Mouse (Mus musculus) midbrain, postnatal 0 days (tissue): ENCODE measurements at regions not wholly inside any gene's neighbourhood (a gene's known extent, or its start where the extent isn't known, plus 50 kb on each side); places are given as distances from the start of the nearest gene placed in this dataset.
"Not testable (repeated sequence)": the region's sequence is repeated elsewhere in the genome, so short reads cannot be mapped to it uniquely, and the experiment has no call there.

ENCODE experiments used
- ATAC-seq: fragments of 200-750 bp; cut with Nextera tagmentation; 2 replicates; pipeline ENCODE4 v1.8.0; 2017; ENCODE audit warnings: moderate number of reproducible peaks, mild to moderate bottlenecking, moderate TSS enrichment, moderate library complexity; ENCODE audit not compliant: low FRiP score
- DNase-seq: peaks from one replicate; pipeline ENCODE4 v3.0.0-alpha.2; 2015; ENCODE audit warnings: low spot score
- H3K27ac ChIP-seq: fragments of 300-500 bp; sonication (generic); 2 replicates; pipeline ENCODE4 v1.5.1; 2014; ENCODE audit warnings: low read depth, mild to moderate bottlenecking, low read length, mixed read lengths
- H3K27me3 ChIP-seq: fragments of 300-500 bp; sonication (generic); 2 replicates; pipeline ENCODE4 v1.6.1; 2014; ENCODE audit warnings: low read length, control low read depth, mixed read lengths; ENCODE audit not compliant: insufficient read depth
- H3K36me3 ChIP-seq: fragments of 300-500 bp; sonication (generic); 2 replicates; pipeline ENCODE4 v1.6.1; 2014; ENCODE audit warnings: low read length, control low read depth, mixed read lengths; ENCODE audit not compliant: insufficient read depth
- H3K4me1 ChIP-seq: fragments of 300-500 bp; sonication (generic); 2 replicates; pipeline ENCODE4 v1.6.1; 2014; ENCODE audit warnings: mild to moderate bottlenecking, control low read depth, antibody characterized with exemption, low read length, mixed read lengths; ENCODE audit not compliant: insufficient read depth
- H3K4me2 ChIP-seq: fragments of 300-500 bp; sonication (generic); 2 replicates; pipeline ENCODE4 v1.6.1; 2014; ENCODE audit warnings: low read depth, mild to moderate bottlenecking, low read length, mixed read lengths; ENCODE audit not compliant: poor library complexity, severe bottlenecking
- H3K4me3 ChIP-seq: fragments of 300-500 bp; sonication (generic); 2 replicates; pipeline ENCODE4 v1.5.1; 2014; ENCODE audit warnings: low read depth, mild to moderate bottlenecking, low read length, moderate library complexity
- H3K9ac ChIP-seq: fragments of 300-500 bp; sonication (generic); replicated peaks from 2 replicates; pipeline ENCODE4 v1.6.1; 2014; ENCODE audit warnings: mild to moderate bottlenecking, low read length, moderate library complexity, mixed read lengths; ENCODE audit not compliant: poor library complexity, severe bottlenecking
- H3K9me3 ChIP-seq: fragments of 300-500 bp; sonication (generic); 2 replicates; pipeline ENCODE4 v1.6.1; 2016; ENCODE audit warnings: low read length, control low read depth
- CTCF ChIP-seq: IDR thresholded peaks from 2 replicates; pipeline ENCODE4 v1.5.1; 2016; ENCODE audit warnings: antibody characterized with exemption, mild to moderate bottlenecking
- WGBS: fragments of 180-500 bp; shearing (Covaris S2); extraction: QIAGEN DNeasy Blood & Tissue Kit; methylation state at CpG from one replicate; pipeline ENCODE4 v1.1.7; 2014; 5-methylcytosine and 5-hydroxymethylcytosine counted together

- no peak for TF ChIP-seq CTCF
- Histone ChIP-seq H3K4me1 (no peaks in the 10 kb centered on the region), H3K27ac (no peak overlapping the region), H3K4me3 (no peak overlapping the region), H3K9ac (no peak overlapping the region), H3K4me2 (no peak overlapping the region), H3K36me3 (no peaks in the 10 kb centered on the region), H3K27me3 (no peaks in the 10 kb centered on the region), H3K9me3 (no peaks in the 10 kb centered on the region)
- ATAC-seq, result no peak
- peak; percentile 9 for DNase-seq
- 81% methylated on average over 3 of the region's 3 CpGs for WGBS
Observed at GRCm38 (mm10) chr2:100918122-100918521, 706.4 kb upstream of the Rag2 start.

DNA sequence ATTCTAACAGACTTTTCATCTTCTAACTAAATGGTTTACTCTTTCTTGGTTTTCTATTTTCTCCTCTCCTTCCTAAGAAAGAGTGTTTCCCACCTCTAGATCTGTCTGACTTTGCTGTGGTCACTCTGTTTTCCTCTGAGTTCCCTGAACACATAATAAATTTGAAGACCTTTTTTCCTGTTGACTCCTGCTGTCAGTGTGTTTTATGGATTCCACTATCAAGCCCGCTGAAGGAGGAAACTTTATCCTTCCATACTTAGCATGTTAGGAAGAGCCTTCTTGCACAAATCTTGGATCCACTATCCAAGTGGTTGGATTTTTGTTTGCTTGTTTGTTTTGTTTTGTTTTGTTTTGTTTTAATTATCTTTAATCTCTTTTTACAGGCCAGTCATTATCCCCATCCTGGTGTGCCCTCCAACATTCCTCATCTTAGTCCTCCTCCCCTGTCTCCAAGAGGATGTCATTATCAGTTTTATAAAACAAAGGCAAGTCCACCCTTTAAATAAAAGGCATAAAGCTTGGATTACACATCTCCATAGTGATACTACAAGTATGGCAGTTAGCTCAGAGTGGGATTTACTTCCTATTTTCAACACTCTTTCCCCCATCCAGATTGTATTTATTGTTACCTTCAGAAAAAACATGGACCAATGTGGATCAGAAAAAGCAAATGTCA is 704.8 kb upstream of the Rag2 start:
- no peak overlapping the region for H3K4me3 ChIP-seq
- no peak for DNase-seq
- no peaks in the 10 kb centered on the region for H3K4me1 ChIP-seq
- WGBS, result 86% methylated on average over 1 of the region's 1 CpGs
- H3K4me2 ChIP-seq, result no peak overlapping the region
- H3K9me3 ChIP-seq, result no peaks in the 10 kb centered on the region
- no peaks in the 10 kb centered on the region for H3K27me3 ChIP-seq
- no peak overlapping the region for H3K9ac ChIP-seq
- H3K36me3 ChIP-seq, result no peaks in the 10 kb centered on the region
- TF ChIP-seq CTCF, result no peak
- H3K27ac ChIP-seq, result no peak overlapping the region
- ATAC-seq, result no peak

GRCm38 (mm10) chr2:100948632-100949031 is 675.9 kb upstream of the Rag2 start:
- 45% methylated on average over 3 of the region's 3 CpGs for WGBS
- H3K9me3 ChIP-seq, H3K27me3 ChIP-seq, H3K4me2 ChIP-seq, H3K36me3 ChIP-seq, H3K4me3 ChIP-seq, DNase-seq, H3K27ac ChIP-seq, ATAC-seq, H3K9ac ChIP-seq, H3K4me1 ChIP-seq: not testable (repeated sequence)
- TF ChIP-seq CTCF, result peak; percentile 38

- Histone ChIP-seq H3K27ac (no peak overlapping the region), H3K27me3 (no peaks in the 10 kb centered on the region), H3K36me3 (no peaks in the 10 kb centered on the region), H3K4me2 (no peak overlapping the region), H3K9me3 (no peaks in the 10 kb centered on the region), H3K4me3 (no peak overlapping the region), H3K4me1 (no peaks in the 10 kb centered on the region), H3K9ac (no peak overlapping the region)
- WGBS, result 94% methylated on average over 1 of the region's 1 CpGs
- ATAC-seq (no peak), DNase-seq (no peak)
- no peak for TF ChIP-seq CTCF
Observed at GRCm38 (mm10) chr2:100959412-100959811, 665.1 kb upstream of the Rag2 start.

DNA sequence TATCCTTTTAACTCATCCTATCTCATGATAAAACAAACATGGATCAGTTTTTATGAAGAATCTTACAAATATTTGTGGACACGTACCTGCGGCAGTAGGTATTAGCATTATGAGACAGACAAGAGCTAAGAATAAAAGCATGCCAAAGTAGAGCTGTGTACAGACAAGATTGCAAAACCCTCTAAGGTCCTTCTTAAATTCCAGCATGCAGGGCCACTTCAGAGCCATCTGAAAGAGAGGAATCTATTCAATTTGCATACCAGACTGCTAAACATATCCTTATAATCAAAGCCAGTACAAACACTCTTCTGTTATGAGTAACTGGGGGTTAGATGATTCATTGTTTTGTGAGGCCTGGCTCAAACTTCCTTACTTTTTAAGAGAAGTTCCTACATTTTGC is 659.9 kb upstream of the Rag2 start:
- 91% methylated on average over 2 of the region's 2 CpGs for WGBS
- Histone ChIP-seq H3K4me2 (no peak overlapping the region), H3K27me3 (no peaks in the 10 kb centered on the region), H3K4me3 (no peak overlapping the region), H3K9ac (no peak overlapping the region), H3K27ac (no peak overlapping the region), H3K36me3 (no peaks in the 10 kb centered on the region), H3K4me1 (no peaks in the 10 kb centered on the region), H3K9me3 (no peaks in the 10 kb centered on the region)
- TF ChIP-seq CTCF, result no peak
- DNase-seq (no peak), ATAC-seq (no peak)

- no peak overlapping the region for H3K4me3 ChIP-seq
- no peak overlapping the region for H3K27ac ChIP-seq
- no peaks in the 10 kb centered on the region for H3K4me1 ChIP-seq
- H3K36me3 ChIP-seq, result no peaks in the 10 kb centered on the region
- no peaks in the 10 kb centered on the region for H3K9me3 ChIP-seq
- H3K4me2 ChIP-seq, result no peak overlapping the region
- no peaks in the 10 kb centered on the region for H3K27me3 ChIP-seq
- DNase-seq (no peak), ATAC-seq (no peak)
- no peak overlapping the region for H3K9ac ChIP-seq
- no peak for TF ChIP-seq CTCF
Observed at GRCm38 (mm10) chr2:100977202-100977601, 647.3 kb upstream of the Rag2 start.
